Mouse (Mus musculus) forebrain, embryonic 13.5 days (tissue): ENCODE data around the gene Msrb3. TPM values are rescaled to one million over a fixed set of nuclear protein-coding genes. Genes with fewer than 3 reads are reported as not detected.

Experiments
- ATAC-seq: fragments of 200-750 bp; cut with Nextera tagmentation; 2 replicates; pipeline ENCODE4 v1.8.0; 2017
- H3K27ac ChIP-seq: fragments of 300-500 bp; sonication (generic); 2 replicates; pipeline ENCODE4 v1.5.1; 2015; ENCODE audit warnings: inconsistent platforms, mild to moderate bottlenecking, moderate library complexity
- H3K27me3 ChIP-seq: fragments of 300-500 bp; sonication (generic); 2 replicates; pipeline ENCODE4 v1.6.1; 2015; ENCODE audit warnings: mild to moderate bottlenecking, inconsistent platforms
- H3K36me3 ChIP-seq: fragments of 300-500 bp; sonication (generic); 2 replicates; pipeline ENCODE4 v1.6.1; 2015; ENCODE audit warnings: mild to moderate bottlenecking, inconsistent platforms; ENCODE audit not compliant: poor library complexity, severe bottlenecking
- H3K4me1 ChIP-seq: fragments of 300-500 bp; sonication (generic); 2 replicates; pipeline ENCODE4 v1.6.1; 2015; ENCODE audit warnings: inconsistent platforms
- H3K4me2 ChIP-seq: fragments of 300-500 bp; sonication (generic); 2 replicates; pipeline ENCODE4 v1.6.1; 2015; ENCODE audit warnings: inconsistent platforms, mild to moderate bottlenecking, moderate library complexity
- H3K4me3 ChIP-seq: fragments of 300-500 bp; sonication (generic); 2 replicates; pipeline ENCODE4 v1.5.1; 2015; ENCODE audit warnings: mild to moderate bottlenecking, inconsistent platforms
- H3K9ac ChIP-seq: fragments of 300-500 bp; sonication (generic); 2 replicates; pipeline ENCODE4 v1.6.1; 2015; ENCODE audit warnings: mild to moderate bottlenecking, inconsistent platforms
- H3K9me3 ChIP-seq: fragments of 300-500 bp; sonication (generic); replicated peaks from 2 replicates; pipeline ENCODE4 v1.6.1; 2016; ENCODE audit warnings: inconsistent platforms
- WGBS: fragments of 180-500 bp; shearing (Covaris S2); methylation state at CpG from one replicate; pipeline ENCODE4 v1.1.7; 2015; 5-methylcytosine and 5-hydroxymethylcytosine counted together
- polyA plus RNA-seq: library from polyadenylated mRNA; unstranded; fragments of >200 nt; fragmentation: Nextera tagmentation; extraction: Ambion mirVana; gene quantifications from 2 replicates; pipeline ENCODE4 v1.2.1, GENCODE M21; 2015

The Msrb3 gene
- polyA plus RNA-seq, 1 experiment from 2014 or later = 3.1 TPM

DNA sequence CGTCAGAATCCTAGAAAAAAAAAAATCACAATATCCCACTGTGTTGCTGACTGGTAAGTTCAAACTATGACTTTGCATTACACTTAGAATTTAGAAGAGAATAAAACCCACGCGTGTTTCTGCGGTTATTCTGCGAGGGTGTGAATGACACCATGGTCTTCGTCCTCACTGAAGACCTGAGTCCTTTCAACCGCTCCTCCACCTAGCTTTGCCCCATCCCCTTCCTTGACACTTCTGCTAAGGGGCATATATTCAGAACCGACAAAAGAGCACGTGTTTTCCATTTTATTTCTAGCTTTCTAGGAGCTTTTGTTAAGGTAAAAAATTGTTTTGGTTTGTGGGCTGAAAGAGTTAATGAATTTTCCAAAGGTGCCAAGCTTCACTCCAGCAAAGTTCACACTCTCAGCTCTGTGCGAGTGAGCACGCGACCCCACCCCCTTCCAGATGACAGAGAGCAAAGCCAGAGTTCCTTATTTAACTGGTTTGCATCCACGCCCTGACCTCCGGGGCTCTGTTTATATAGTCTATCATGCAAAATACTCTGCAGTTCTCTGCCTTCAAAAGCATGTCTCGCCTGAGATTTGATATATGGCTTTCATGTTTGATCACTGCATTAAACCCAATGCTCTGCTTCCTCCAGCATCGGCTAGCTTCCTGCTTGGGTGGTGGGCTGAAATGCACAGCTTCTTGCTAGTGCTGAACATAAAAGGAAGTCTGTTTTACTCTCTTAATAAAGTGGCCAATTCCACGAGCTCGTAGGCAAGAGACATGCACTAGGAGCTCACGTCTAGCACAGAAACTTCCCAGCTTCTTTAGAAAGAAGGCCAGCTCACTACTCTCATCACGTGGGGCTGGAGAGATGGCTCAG is 77.2 kb downstream of the Msrb3 start:
- Histone ChIP-seq H3K4me1 (peaks cover 47% of the 10 kb centered on the region), H3K4me2 (peak overlapping the region; percentile 41), H3K36me3 (no peaks in the 10 kb centered on the region), H3K4me3 (no peak overlapping the region), H3K9me3 (no peaks in the 10 kb centered on the region), H3K27ac (peak overlapping the region; percentile 68), H3K9ac (peak overlapping the region; percentile 27; the same call in 1 of the 2 replicates), H3K27me3 (peaks cover 3% of the 10 kb centered on the region; the same call in 1 of the 2 replicates)
- WGBS = 20% methylated on average over 20 of the region's 20 CpGs
- ATAC-seq = no peak

- peak overlapping the region; percentile 68 for H3K27ac ChIP-seq
- peak overlapping the region; percentile 41 for H3K4me2 ChIP-seq
- H3K9ac ChIP-seq = no peak overlapping the region
- H3K27me3 ChIP-seq = peaks cover 3% of the 10 kb centered on the region; the same call in 1 of the 2 replicates
- no peaks in the 10 kb centered on the region for H3K36me3 ChIP-seq
- WGBS = 2% methylated on average over 12 of the region's 12 CpGs
- H3K9me3 ChIP-seq = no peaks in the 10 kb centered on the region
- no peak for ATAC-seq
- H3K4me3 ChIP-seq = no peak overlapping the region; the same call in 1 of the 2 replicates
- peaks cover 43% of the 10 kb centered on the region for H3K4me1 ChIP-seq
Measured at GRCm38 (mm10) chr10:120820781-120821300, 78.1 kb downstream of the Msrb3 start.

DNA sequence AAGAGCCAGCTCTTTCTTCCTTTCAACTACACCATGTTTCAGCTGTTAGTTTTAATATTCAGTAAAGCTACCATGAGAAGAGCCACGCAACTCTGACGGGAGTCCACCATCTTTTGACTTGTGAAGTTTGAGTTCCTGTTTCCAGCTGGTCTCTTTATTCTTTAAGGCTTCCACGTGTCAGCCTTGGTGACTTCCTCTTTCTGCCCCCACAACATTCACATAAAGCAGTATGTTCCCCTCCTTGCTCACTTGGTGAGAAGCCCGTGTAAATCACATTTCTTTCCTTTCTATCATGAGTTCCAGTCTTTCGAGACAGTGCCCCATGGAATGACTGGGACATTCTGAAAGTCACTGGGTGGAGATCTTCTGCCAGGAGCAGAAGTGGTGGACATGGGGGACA is 83.6 kb downstream of the Msrb3 start:
- no peaks in the 10 kb centered on the region for H3K9me3 ChIP-seq

GRCm38 (mm10) chr10:120811796-120812443 is 87.0 kb downstream of the Msrb3 start:
- peak overlapping the region; percentile 31; the same call in 1 of the 2 replicates for H3K9ac ChIP-seq
- H3K4me2 ChIP-seq = peak overlapping the region; percentile 51
- no peak for ATAC-seq
- H3K27ac ChIP-seq = peak overlapping the region; percentile 69; the same call in 1 of the 2 replicates
- H3K9me3 ChIP-seq = no peaks in the 10 kb centered on the region
- no peaks in the 10 kb centered on the region for H3K27me3 ChIP-seq
- H3K4me3 ChIP-seq = peak overlapping the region; percentile 19
- no peaks in the 10 kb centered on the region for H3K36me3 ChIP-seq
- peaks cover 39% of the 10 kb centered on the region for H3K4me1 ChIP-seq
- WGBS = 41% methylated on average over 24 of the region's 24 CpGs

More for the DNA sequence above, 83.6 kb downstream of the Msrb3 start:
- ATAC-seq = no peak
- Histone ChIP-seq H3K4me2 (no peak overlapping the region), H3K4me1 (peaks cover 27% of the 10 kb centered on the region), H3K27me3 (peaks cover 2% of the 10 kb centered on the region; the same call in 1 of the 2 replicates), H3K27ac (no peak overlapping the region), H3K4me3 (no peak overlapping the region), H3K9ac (no peak overlapping the region), H3K36me3 (no peaks in the 10 kb centered on the region)
- 91% methylated on average over 5 of the region's 5 CpGs for WGBS

DNA sequence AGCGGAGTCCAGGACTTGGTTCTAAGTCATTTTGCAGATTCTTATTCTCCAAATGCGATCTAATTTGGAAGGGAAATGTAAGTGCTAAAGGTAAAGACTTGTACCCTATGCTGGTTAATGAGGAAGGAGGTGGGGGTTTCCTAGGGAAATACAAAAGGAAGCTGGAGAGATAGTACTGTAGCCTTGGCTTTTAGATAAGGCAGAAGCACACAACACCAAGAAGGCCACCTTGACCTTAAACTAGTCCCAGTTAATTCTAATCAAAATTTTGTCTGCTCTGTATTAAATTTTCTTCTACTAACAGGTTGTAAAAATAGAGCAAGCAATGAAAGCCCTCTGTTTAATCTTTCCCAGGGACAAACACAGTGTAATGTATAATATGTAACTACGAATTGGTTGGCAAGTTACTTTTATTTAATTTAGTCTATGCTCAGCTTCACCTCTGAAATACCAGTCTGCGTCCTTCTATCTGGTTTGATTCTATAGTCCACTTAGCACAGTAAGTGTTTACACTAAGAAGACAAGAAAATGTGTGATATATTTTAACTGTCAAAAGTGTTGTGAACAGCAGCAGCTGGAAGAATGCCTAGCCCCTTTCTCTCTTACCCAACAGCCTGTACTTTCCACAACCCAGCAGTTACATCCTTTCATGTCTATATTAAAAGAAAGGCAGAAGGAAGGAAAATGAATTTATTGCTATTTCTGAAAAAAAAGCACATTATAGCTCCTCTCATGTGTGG is 87.9 kb downstream of the Msrb3 start:
- Histone ChIP-seq H3K4me3 (no peak overlapping the region), H3K9ac (peak overlapping the region; percentile 26; the same call in 1 of the 2 replicates), H3K36me3 (no peaks in the 10 kb centered on the region), H3K27me3 (no peaks in the 10 kb centered on the region), H3K27ac (peak overlapping the region; percentile 69), H3K4me2 (peak overlapping the region; percentile 51), H3K4me1 (peaks cover 33% of the 10 kb centered on the region), H3K9me3 (no peaks in the 10 kb centered on the region)
- ATAC-seq = no peak
- WGBS = 65% methylated on average over 4 of the region's 4 CpGs

GRCm38 (mm10) chr10:120810053-120810696 is 88.7 kb downstream of the Msrb3 start:
- peak overlapping the region; percentile 69 for H3K27ac ChIP-seq
- no peak for ATAC-seq

DNA sequence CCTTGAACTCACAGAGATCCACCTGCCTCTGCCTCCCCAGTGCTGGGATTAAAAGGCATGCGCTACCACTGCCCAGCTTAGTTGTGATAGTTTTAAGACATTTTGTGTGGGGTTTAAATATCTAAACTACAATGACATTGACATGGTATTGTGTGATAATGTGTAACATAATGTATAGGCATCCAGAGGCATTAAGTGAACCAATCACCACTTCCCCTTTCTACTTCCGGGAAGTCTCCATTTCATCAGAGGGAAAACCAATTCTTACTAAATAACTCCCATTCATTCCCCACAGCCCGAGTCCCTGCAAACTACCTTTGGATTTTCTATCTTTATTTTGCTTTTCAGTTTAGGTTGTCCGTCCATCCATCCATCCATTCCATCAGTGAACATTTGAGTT is 90.7 kb downstream of the Msrb3 start:
- no peak for ATAC-seq
- Histone ChIP-seq H3K27ac (no peak overlapping the region), H3K4me3 (no peak overlapping the region), H3K9me3 (no peaks in the 10 kb centered on the region), H3K4me1 (peaks cover 33% of the 10 kb centered on the region), H3K4me2 (no peak overlapping the region), H3K27me3 (no peaks in the 10 kb centered on the region), H3K36me3 (no peaks in the 10 kb centered on the region), H3K9ac (no peak overlapping the region)
- WGBS = 98% methylated on average over 4 of the region's 4 CpGs

More at GRCm38 (mm10) chr10:120810053-120810696, 88.7 kb downstream of the Msrb3 start:
- Histone ChIP-seq H3K36me3 (no peaks in the 10 kb centered on the region), H3K4me1 (peaks cover 33% of the 10 kb centered on the region), H3K4me2 (peak overlapping the region; percentile 43), H3K27me3 (no peaks in the 10 kb centered on the region), H3K4me3 (no peak overlapping the region), H3K9me3 (no peaks in the 10 kb centered on the region), H3K9ac (peak overlapping the region; percentile 26; the same call in 1 of the 2 replicates)
- 14% methylated on average over 14 of the region's 14 CpGs for WGBS

DNA sequence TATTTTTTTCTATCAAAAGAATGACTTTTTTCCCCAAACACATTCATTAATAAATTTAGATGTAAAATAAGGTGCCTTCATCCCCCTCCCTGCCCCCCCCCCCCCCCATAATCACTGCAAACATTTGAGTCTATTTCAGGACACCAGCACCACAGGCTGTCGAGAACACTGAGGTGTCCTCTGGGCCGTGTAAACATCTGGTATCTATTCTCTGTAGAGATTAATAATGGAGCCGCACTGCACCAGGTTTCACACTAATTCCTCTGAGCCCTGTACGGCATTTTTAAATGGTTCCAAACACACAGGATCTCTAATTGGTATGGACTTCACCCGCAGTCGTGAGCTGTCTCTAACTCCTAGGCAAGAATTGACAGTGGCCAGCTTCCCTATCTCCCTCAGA is 97.8 kb downstream of the Msrb3 start:
- no peak overlapping the region; the same call in 1 of the 2 replicates for H3K27ac ChIP-seq
- no peak for ATAC-seq
- peak overlapping the region; percentile 27 for H3K4me2 ChIP-seq
- H3K9ac ChIP-seq = no peak overlapping the region
- H3K9me3 ChIP-seq = no peaks in the 10 kb centered on the region
- 26% methylated on average over 6 of the region's 6 CpGs for WGBS
- H3K4me3 ChIP-seq = no peak overlapping the region
- no peaks in the 10 kb centered on the region for H3K27me3 ChIP-seq
- peaks cover 11% of the 10 kb centered on the region for H3K4me1 ChIP-seq
- H3K36me3 ChIP-seq = no peaks in the 10 kb centered on the region

DNA sequence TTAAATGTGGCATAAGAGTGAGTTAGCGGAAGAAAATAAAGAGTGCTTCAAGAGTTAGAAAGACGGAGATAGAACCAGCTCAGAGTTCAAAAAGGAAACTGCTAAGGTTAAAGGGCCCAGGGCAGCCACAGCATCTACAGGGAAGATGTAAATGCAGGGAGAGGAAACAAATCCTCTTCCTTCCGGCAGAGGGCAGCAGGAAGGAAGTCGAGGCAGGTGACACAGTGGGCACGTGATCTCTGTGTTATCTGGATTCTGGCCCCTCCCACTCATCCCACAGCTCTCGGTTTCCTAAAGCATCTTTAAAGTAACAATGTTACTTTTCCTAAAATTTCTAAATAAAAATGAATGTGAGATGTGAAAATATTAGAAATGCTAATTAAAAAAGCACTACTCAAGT is 99.4 kb downstream of the Msrb3 start:
- no peak overlapping the region for H3K27ac ChIP-seq
- H3K36me3 ChIP-seq = no peaks in the 10 kb centered on the region
- no peak for ATAC-seq
- H3K27me3 ChIP-seq = no peaks in the 10 kb centered on the region
- WGBS = 84% methylated on average over 6 of the region's 6 CpGs
- H3K4me1 ChIP-seq = peaks cover 18% of the 10 kb centered on the region
- H3K9me3 ChIP-seq = no peaks in the 10 kb centered on the region
- no peak overlapping the region for H3K4me2 ChIP-seq
- no peak overlapping the region for H3K9ac ChIP-seq
- no peak overlapping the region for H3K4me3 ChIP-seq

DNA sequence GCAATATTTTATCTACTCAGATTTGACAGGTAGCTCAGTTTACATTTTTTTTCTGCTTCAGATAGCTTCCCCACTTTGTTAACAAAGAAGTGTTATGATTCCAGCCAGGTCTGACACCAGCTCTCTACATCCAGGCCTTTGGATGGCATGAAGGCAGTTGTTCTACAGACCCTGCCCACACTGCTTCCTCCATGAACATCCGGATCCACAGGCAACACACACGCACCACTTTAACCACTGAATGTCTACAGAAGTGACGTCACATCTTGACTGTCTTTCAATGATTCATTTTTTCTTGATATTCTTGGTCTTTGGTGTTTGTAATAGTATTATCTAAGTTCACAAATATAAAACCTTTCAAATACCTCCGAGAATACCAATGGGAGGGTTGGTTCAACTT is 102.2 kb downstream of the Msrb3 start:
- H3K9ac ChIP-seq = no peak overlapping the region
- 93% methylated on average over 4 of the region's 4 CpGs for WGBS
- ATAC-seq = no peak

DNA sequence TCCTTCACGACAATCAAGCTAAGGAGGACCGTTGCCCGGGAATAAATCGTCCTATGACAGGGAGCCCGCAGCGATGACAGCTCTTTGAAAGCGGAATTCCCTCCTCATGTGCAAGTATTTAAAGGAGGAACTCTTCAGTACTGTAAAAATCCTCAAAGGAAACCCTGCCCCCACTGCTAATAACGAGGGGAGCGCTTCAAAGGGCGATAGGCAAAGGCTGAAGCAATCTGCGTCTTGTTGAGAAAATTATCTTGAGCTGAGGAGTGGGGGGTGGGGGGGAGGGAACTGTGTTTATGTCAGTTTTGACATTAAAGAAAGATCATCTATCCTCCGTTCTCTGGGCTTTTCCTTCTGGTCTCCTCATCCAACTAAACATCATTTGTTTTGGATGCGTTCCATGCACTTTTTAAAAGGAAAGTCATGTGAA is 104.5 kb downstream of the Msrb3 start:
- Histone ChIP-seq H3K9ac (no peak overlapping the region), H3K4me2 (peak overlapping the region; percentile 34), H3K4me3 (no peak overlapping the region), H3K9me3 (no peaks in the 10 kb centered on the region), H3K27me3 (no peaks in the 10 kb centered on the region), H3K36me3 (no peaks in the 10 kb centered on the region), H3K4me1 (peaks cover 14% of the 10 kb centered on the region), H3K27ac (no peak overlapping the region)
- WGBS = 43% methylated on average over 13 of the region's 13 CpGs
- no peak for ATAC-seq

More for the DNA sequence above, 102.2 kb downstream of the Msrb3 start:
- no peaks in the 10 kb centered on the region for H3K27me3 ChIP-seq
- H3K4me2 ChIP-seq = no peak overlapping the region
- peaks cover 21% of the 10 kb centered on the region for H3K4me1 ChIP-seq
- H3K36me3 ChIP-seq = no peaks in the 10 kb centered on the region
- H3K4me3 ChIP-seq = no peak overlapping the region
- no peak overlapping the region for H3K27ac ChIP-seq
- no peaks in the 10 kb centered on the region for H3K9me3 ChIP-seq
